Mouse (Mus musculus): ENCODE data around the gene Gtpbp3. TPM values are rescaled to one million over a fixed set of nuclear protein-coding genes. Genes with fewer than 3 reads are reported as not detected.
A peak's percentile ranks its signal among the peaks of the same experiment; 100 is the strongest.

Gene Gtpbp3
- total RNA-seq, 1 experiment from 2014 or later, result 28.7 TPM

DNA sequence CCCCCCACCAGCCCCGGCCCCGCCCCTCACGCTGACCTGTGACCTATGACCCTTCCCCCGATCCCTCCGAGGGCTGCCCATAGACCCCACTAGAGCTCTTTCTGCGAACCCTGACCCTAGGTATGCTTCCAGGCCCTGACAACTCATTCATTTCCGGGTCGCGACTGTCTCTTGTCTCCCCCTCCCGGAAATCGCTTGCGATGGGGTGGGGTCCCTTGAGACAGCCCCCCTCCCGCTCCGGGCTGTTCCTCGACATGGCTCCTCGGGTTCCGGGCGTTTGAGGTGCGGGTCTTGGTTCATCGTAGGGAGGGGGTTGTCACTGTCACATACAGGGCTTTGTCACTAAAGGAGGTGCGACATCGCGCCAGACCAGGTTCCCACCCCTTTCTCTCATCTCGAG, 18.5 kb upstream of the Gtpbp3 start:
- no peak for DNase-seq

DNA sequence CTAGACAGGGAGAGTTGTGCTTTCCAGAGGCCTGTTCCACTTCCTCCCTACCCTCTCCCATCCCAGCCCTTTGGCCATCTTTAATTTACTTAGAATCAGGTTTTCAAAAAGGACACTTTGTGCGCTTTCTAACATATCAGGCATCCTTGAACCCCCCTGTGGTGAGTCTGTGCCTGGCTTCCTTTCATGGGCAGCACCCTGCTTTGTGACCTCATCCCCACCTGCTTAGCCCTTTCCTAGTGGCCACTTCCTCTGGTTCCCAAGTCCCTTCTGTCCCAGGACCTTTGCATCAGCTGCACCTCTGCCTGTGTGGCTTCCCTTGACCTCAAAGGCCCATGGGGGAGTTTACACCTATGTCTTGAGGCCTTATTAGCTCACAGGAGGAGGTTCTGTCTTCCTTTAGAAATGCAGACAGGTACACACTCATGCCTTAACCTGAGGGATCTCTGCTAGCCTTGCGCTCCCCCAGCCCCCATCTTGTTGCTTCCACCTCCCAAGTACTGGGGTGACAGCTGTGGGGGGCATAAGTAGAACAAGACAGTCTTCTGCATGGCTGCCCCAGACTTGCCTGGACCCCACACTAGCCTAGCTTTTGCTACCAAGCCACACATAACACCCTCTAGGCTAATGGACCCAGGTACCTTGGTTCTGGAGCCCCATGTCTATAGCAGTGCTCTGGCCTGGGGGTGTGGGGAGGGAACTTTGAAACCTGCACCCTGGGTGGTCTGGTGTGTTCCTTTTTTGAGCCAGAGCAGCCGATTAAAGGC, 17.6 kb upstream of the Gtpbp3 start:
- DNase-seq, result no peak

DNA sequence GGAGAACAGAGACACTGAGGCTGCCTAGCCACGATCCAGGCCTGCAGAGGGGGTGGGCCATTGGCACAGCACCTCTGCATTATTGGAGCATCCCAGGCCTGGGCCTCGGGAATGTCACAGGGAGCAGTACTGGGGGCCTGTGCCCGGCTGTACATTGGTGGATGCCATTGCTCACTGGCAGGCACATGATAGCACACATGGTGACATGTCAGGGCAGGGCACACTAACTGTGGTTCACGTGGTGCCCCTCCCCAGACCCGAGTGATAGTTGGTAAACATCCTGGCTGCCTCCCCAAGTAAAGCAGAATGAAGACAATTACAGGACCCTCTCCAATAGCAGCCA, 17.0 kb upstream of the Gtpbp3 start:
- no peak for DNase-seq

DNA sequence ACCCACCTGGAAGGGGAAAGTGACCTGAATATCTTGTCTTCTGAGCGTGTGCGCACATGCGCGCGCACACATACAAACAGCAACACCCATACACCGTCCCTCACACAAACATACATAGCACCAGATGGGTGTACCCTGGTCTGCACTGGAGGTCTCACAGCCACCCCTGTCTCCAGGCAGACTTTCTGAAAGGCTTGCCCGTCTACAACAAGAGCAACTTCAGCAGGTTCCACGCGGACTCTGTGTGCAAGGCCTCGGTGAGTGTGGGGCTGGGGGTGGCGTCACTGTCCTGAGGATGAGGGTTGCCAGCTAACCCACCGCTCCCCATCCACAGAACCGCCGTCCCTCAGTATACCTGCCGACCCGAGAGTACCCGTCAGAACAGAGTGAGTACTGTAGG, 16.0 kb upstream of the Gtpbp3 start:
- DNase-seq, result no peak

DNA sequence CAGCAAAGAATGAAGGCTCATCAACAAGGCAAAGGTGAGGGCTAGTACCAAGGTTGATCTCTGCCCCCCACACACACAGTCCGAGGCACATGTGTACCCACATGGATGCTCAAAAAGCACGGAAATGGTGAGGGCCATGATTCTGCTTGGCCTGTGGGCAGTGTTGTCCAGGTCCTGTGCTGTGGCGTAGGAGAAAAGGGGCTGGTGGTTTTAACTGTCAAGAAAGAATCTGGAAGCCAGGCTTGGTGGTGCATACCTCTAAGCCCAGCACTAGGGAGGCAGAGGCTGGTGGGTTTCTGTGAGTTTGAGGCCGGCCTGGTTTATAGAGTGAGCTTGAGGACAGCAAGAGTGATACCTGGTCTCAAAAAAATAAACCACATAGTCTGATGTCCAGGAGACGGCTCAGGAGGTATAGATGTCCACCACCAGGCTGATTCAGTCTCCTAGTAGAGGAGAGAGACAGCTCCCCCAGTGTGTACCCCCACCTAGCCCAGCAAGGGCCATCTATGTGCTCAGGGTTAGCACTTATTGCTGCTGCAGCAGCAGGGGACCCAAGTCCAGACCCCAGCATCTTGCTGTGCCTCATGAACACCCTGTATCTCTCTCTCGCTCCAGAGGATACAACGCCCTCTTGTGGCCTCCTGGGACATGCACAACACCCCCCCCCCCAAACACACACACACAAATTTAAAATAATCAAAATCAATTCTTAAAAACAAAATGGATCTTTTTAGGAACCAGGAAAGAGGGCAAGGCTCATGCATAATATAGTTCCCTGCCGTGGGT, 15.1 kb upstream of the Gtpbp3 start:
- DNase-seq, result no peak

DNA sequence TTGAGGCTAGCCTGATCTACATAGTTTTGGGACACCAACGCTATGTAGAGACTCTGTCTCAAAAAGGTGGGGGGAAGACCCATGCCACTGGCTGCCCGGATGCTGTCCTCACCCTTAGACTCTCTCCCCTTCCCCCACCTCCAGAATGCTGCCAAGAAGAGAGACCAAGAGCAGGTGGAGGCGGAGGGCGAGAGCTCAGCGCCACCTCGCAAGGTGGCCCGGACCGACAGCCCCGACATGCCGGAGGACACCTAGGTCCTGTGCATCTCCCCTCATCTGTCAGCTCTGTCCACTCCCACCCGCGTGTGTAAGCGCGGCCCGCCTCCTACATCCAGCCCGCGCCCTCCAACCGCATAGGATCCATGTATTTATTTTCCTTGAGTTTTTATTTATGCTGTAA, 13.6 kb upstream of the Gtpbp3 start:
- no peak for DNase-seq

DNA sequence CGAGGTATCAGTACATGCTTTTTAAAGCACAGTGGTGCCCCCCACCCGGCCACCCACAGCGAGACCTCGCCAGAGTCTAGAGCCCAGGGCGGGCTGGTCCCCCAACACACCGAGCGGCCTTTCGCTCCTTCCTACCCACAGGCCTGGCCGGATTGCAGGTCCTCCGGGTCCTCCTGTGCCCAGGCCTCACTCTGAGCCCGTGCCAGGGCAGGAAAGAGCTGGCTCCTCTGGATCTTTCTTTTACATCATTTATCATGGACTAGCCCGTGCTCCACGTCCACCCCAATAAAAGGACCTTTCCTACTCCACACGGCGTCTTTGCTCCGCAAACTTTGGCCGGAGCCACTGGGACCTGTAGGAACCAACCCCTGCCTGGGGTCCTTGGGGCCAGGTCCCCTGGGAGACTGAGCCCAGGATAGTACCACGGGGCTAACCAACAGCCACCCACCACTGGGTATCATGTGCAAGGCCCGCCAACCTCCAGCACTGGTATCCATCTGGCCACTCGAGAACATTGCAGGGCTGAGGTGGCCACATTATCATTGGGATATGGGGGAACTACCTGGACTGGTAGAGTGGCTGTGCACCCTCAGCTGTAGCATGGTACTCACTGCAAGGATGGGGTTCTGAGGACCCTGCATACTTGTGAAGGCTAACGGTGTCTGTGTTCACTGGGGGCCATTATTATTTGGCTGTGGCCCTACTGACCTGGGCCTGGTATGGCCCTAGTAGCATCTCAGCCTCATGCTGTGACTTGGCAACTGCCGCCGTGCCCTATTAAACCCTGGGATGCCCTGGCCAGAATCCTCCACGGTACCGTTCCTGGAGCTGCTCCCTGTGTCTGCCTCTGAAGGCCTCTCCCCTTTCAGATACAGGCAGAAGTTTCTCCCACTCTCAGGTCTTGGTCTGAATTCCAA, 12.9 kb upstream of the Gtpbp3 start:
- DNase-seq, result no peak

DNA sequence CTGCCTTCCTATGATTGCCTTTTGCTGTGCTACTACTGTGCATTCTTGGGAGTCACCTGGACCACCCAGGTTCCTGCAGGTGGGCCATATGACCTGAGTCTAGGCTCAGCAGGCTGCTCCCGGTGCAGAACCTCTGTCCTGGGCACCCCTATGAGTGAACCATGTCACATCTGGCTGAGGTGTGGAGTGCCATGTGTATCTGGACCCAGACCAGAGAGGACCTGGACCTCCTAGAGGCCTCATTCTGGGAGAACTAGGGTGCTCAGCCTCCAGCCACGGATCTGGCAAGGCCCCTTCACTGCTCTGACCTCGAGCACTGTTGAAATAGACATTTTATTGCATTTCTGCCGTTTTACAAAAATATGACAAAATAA, 12.2 kb upstream of the Gtpbp3 start:
- no peak for DNase-seq

DNA sequence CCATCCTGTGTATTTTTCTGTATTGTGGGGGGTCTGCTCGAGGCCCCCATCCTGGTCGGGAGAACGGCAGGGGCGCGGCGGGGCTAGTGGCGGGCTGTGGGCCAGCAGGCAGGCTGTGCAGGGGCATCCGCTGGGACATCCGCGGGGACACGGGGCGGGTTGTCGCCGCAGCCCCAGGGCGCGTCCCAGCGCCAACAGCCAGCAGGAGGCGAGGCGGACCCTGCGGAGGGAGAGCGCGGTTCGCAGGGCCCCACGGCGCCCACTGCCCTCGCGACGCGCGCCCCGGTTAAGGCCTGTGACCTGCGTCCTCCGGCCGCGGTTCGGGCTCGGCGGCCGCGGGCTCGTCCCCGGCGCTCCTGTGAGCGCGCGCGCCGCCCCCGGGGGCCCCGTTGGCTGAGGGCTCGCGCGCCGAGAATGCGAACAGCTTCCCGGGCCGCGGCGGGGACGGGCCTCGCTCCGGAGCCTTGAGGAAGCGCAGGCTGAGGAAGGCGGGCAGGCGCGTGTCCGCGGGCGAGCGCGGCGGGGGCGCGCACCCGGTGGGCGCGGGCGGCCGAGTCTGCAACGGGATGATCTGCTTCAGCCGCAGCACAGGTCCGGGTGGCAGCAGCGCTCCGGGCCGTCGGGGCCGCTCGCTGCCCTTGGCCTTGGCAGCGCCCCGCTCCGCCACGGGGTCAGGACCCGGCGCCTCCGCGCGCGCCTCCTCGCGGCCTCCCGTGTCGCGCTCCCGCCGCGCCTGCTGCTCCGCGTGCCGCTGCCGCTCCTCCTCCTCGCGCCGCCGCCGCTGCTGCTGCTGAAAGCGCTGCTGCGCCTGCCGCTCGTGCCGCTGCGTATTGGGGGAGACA, 11.6 kb upstream of the Gtpbp3 start:
- peak; percentile 91 for DNase-seq

DNA sequence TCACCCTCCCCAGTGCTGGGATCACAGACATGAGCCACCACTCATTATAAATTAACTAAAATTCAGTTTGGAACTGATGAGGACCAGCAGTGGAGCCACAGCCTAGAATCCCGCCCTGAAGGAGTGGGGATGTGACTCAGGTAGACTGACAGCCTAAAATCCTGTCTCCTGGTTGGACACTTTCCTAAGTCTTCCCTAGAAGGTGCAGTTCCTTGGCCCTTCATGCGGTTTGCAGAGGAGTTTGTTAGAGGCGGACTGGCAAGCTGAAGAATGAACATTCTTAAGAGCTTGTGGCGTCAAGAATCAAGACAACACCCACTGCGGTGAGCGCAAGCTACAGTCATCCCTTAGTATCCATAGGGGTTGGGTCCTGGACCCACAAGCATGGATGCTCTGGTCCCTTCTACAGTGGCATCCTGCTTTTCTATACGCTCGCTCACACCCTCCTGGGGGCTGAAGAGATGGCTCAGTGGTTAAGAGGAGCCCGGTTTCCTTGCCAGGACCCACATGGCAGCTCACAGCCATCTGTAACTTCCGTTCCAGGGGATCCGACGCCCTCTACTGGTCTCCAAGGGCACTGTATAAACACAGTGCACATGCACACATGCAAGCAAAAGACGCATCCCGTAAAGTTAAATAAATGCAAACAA, 10.6 kb upstream of the Gtpbp3 start:
- no peak for DNase-seq

DNA sequence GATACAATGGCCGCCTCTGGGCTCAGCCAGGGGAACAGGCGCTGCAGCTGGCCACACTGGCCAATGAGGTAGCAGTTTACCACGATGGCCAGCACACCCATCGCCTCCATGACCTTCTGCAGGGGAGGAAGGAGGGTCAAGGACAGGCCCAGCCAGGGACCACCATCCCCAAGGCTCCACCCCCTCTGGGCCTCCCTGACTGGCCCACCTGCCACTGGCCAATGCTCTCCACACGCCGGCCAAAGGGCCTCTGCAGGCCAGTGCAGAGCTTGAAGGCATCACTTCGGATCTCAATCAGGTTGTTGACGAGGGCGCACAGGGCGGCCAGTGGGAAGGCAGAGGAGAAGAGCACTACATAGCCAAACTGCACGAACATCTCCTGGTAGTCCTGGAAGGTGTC, 9.0 kb upstream of the Gtpbp3 start:
- no peak for DNase-seq

DNA sequence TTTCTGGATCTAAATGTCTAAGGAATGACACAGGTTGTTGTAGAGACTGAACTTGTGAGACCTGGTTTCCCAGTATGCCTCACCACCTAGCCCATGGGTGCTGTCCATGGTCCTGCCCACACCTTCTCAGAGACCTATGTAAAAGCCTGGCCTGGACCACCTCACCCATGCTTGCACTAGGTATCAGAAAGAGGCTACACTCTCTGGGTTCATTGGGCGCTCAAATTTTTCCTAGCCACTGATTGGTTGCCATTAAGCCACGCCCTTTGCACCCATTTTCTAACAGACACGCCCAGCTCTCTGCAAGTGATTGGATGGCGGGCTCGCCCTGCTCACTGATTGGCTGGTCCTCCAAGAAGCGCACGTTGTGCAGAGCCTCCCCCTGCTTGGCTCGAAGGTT, 4.0 kb upstream of the Gtpbp3 start:
- DNase-seq, result peak; percentile 45

DNA sequence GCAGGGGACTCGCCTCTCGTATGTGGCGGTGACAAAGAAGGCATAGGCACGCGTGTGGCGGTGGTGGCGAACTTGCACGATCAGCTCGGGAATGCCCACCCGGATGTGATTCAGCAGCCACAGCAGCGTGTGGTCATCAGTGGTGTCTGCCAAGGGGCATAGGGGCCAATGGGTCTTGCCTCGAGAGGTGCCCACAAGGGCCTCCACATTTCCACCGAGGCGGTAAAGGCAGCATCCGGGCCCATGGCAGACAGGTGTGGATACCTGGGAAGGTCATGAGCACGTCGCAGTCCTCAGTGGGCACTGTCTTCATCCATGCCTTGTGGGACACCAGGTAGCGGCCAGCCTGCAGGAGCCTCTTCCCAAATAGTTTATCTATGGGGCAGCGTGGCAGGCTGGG, 3.2 kb upstream of the Gtpbp3 start:
- no peak for DNase-seq

DNA sequence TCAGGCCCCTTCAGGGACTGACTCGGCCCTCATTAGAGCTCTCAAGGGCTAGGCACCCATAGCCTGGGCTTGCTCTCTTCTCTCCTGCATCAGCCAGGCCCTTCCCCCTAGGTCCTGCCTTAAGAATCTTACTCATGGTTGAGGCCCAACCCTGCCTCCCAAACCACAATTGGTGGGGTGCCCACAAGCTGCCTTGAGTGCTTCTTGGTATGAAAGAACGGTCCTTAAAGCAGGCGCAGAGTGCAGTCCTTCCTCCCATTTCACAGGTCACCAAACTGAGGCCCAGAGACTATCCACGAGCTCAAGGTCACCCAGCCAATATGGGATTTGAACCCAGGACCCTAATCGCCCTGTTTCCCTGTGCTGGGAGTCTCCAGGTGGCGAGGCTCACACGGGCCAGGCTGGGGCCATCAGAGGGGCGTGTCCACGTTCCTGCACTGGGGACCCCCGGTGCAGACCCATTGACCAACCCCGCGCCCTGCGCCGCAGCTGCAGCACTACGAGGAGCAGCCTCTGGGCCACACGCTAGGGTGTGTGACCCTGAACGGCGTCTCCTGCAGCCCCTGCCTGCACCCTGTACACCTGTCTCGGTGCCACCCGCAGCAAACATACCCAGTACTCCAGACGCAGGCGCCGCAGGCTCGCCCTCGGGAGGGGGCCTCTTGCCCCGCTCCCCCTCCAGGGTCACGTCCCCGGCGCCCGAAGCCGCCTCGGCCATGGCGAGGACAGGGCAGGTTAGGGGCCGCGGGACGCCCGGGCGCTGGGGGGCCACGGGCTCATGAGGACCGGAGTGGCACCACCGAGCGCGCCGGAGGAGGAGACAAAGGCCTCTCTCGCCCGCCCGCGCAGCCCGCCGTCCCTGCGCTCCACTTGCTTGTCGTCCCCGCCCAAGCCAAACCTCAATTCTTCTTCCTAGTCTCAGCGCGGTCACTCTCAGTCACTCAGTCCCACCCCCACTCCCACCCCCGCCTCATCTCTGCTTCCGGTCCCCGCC, 2.5 kb upstream of the Gtpbp3 start, which contains the start of gene Ano8:
Ano8 (minus strand) TSS at position 822 of the 994 bp plus-strand sequence.
- peak; percentile 86 for DNase-seq

DNA sequence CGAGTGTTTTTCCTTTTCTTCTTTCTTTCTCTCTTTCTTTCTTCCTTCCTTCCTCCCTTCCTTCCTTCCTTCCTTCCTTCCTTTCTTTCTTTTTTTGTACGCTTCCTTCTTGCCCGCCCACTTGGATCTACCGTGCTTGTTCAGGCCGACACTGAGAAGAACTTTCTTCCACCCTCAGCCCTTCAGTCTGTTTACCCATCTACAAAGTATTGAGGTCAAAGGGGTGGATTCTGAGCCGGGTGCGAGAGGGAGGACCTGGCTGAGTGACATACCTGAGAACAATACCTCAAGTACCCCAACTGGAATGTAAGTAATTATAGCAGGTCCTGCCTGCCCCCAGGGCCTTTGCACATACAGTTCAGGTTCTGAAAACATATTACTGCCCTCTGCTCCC, 1.8 kb upstream of the Gtpbp3 start:
- no peak for DNase-seq

DNA sequence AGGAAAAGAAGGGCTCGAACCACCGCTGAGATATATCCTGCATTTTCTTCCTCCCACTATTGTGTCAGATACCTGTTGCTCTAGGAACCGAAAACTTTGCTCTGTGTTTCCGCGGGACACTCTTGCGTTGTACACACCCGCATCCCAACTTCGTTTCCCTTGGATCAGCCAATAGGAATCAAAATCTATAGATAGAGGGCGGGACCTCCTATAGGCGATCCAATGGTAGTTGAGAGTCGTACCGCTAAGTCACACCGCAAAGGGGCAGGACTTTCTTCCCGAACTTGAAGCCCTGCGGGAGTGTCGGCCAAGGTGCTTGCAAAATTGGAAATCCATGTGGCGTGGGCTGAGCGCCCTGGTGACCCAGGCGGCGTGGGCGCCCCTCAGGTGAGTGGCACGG, 551 bp downstream of the Gtpbp3 start:
- DNase-seq, result peak; percentile 79

DNA sequence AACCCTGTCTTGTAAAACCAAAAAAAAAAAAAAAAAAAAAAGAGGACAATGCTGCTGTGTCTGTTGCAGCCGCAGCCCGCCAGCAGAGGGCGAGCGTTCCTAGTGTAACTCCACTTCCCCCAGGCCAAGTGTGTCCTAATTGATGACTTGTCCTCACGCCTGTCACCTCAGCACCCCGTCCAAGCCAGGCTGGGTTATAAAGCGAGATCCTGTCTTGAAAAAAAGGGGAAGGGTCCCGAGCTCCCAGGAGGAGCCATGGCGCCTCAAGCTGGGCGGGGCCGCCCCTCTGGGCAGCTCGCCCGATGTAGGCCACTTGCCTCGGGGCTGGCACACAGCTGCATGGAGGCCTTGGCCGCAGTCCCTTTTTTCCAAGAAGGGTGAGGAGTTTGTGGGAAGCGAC, 7.1 kb downstream of the Gtpbp3 start:
- DNase-seq, result peak; percentile 91

DNA sequence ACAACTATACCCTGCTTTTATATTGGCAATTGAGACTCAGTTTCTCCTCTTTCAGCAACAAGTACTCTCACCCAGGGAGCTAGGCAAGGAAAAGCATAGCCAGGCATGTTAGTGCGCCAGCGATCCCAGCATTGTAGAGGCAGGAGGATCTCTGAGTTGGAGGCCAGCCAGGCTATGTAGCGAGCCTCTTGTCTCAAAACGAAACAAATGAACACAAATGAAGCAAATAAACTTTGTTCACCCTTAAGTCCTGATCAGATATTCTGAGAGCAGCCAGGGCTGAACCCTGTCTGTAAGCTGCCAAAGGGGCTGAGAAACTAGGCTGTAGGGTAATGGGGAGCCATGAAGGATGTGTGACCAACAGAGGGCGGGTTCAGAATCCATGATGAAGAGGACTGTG, 7.9 kb downstream of the Gtpbp3 start:
- no peak for DNase-seq

DNA sequence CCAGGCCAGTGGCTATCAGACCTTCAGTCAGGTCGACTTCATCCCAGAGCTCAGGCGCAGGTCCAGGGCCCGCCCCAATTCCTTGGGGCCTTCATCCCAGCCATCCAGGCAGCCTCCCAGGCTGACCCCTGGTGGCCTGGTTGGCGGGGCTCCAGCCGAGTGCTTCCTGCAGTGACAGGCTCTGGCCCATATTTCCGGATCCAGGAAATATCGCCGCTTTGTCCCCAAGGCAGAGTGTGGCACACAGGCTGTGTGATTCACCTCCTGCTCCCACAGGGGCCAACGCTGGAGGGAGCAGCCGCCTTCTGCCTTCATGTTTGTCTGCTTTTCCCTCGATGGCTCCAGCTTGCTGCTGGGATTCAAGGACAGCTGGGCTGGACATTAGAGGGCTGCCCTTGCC, 8.6 kb downstream of the Gtpbp3 start:
- DNase-seq, result peak; percentile 97

DNA sequence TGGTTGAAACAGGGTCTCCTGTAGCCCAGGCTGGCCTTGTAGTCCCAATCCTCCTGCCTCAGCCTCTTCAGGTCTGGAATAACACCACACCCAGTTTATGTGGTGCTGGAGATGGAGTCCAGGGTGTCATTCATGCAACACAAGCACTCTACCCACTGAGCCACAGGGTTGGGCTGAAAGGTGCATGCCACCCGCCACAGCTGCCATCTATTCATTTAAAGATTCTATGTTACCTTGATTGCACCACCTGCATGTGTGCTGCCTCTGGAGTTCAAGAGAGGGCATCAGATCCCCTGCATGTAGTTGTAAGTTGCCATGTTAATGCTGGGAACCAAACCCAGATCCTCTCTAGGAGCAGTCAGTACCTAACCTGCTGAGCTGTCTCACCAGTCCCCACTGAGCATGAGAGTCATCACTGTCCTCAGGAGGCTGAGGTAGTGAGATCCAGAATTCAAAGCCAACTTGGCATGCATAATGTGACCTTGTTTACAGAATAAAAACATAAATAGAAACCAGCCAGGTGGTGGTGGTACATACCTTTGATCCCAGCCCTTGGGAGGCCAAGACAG, 9.3 kb downstream of the Gtpbp3 start:
- no peak for DNase-seq

Measured in adrenal gland, postnatal 25 days (tissue).